8 mouse cellular contexts compared by ENCODE assay signal in the genomic region with DNA sequence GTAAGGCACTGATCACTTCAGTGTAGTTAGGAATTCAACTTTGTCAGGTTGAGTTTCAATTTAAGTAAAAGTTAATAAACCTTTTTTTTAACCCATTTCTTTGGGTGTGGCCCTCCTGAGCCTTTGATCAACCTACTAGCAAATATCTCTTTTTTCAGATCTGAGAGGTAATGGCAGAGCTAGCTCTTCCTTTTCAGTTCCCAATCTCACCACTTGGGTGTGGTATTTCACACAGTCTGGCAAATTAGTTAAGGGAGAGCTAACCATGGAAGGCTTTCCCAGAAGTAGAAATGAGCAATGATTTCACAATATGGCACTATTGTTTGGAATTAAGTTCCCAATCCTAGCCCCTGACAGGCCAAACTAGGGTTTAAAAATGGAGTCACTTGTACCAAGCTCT. TPM values are rescaled to one million over a fixed set of nuclear protein-coding genes. Genes with fewer than 3 reads are reported as not detected.
A peak's percentile ranks its signal among the peaks of the same experiment; 100 is the strongest.
DNase-seq lines count a peak whose midpoint lies in the region; ATAC-seq lines count a peak whose summit lies in the region.

No protein-coding gene starts in this region.

- no peaks in the 10 kb centered on the region for H3K9me3 ChIP-seq in neural tube, embryonic 11.5 days (ENCODE audit: control insufficient read depth, low read length)

- H3K4me3 ChIP-seq in neural tube, embryonic 11.5 days (ENCODE audit: low read depth, low read length): no peak overlapping the region

- H3K36me3 ChIP-seq in neural tube, embryonic 11.5 days (ENCODE audit: control insufficient read depth, insufficient read depth, low read length): no peaks in the 10 kb centered on the region

- DNase-seq in heart, adult 8-10 months (ENCODE audit: low spot score): peak; percentile 11
- no peak for DNase-seq in heart, adult 11 months
- no peak for DNase-seq in neural tube, embryonic 11.5 days (ENCODE audit: low spot score)
- no peak for DNase-seq in neural tube, embryonic 10.5 days (ENCODE audit: extremely low spot score, low spot score)
- peak; percentile 65 for DNase-seq in embryo, embryonic 10.5 days (ENCODE audit: low spot score)
- peak; percentile 71 for DNase-seq in thymus, postnatal 14 days
- DNase-seq in gastrocnemius, postnatal 36 days: no peak
- DNase-seq in urinary bladder, postnatal 10 days (ENCODE audit: low spot score): no peak

- H3K4me1 ChIP-seq in neural tube, embryonic 11.5 days (ENCODE audit: control insufficient read depth, insufficient read depth, low read length): no peaks in the 10 kb centered on the region

- H3K9ac ChIP-seq in neural tube, embryonic 11.5 days (ENCODE audit: low read length): no peak overlapping the region

- peak; percentile 50; the same call in 1 of the 2 replicates for ATAC-seq in neural tube, embryonic 11.5 days (ENCODE audit: insufficient read depth, low FRiP score, low TSS enrichment)

- H3K4me2 ChIP-seq in neural tube, embryonic 11.5 days (ENCODE audit: low read depth): no peak overlapping the region

- no peaks in the 10 kb centered on the region for H3K27me3 ChIP-seq in neural tube, embryonic 11.5 days (ENCODE audit: control insufficient read depth, insufficient read depth, low read length)

- no peak overlapping the region for H3K27ac ChIP-seq in neural tube, embryonic 11.5 days (ENCODE audit: low read depth, low read length)

- intact Hi-C loops in gastrocnemius, postnatal 36 days (cut with DNase I): no loop called here

RNA-seq across cellular contexts. Expression of a gene that starts 13.3 kb away (rescaled TPM):
- total RNA-seq in heart, adult 8-10 months (2022): 1 to 10 TPM; 1.3 to 3.4 (median 2.5) TPM
- polyA plus RNA-seq in neural tube, embryonic 11.5 days (2014; fragmentation: Nextera tagmentation; extraction: Ambion mirVana): 0.59 and 1.2 TPM in 2 replicates
- 1 to 10 TPM in 1 of 2 experiments, under 1 TPM in 1; 0.97 to 1.1 TPM for total RNA-seq in gastrocnemius, postnatal 36 days (2021)

RNA-seq across cellular contexts. Expression of a gene that starts 59.2 kb away (rescaled TPM):
- total RNA-seq in heart, adult 8-10 months (2022): 1 to 10 TPM in 1 of 4 experiments, under 1 TPM in 3; 0.41 to 1.4 (median 0.61) TPM
- 0.08 and 0.40 TPM in 2 replicates for polyA plus RNA-seq in neural tube, embryonic 11.5 days (2014; fragmentation: Nextera tagmentation; extraction: Ambion mirVana)
- under 1 TPM in 1 of 2 experiments, not detected in 1; 0.18 TPM for total RNA-seq in gastrocnemius, postnatal 36 days (2021)

Comparison
In these comparisons a context has a peak if more than half of its experiments do, and no peak if none do; other contexts are left out.
1. DNase-seq: peak in heart, adult 8-10 months (single experiment), embryo, embryonic 10.5 days (single experiment) and thymus, postnatal 14 days (single experiment); none in heart, adult 11 months (single experiment), neural tube, embryonic 11.5 days (single experiment), neural tube, embryonic 10.5 days (single experiment), gastrocnemius, postnatal 36 days (0 of 2) and urinary bladder, postnatal 10 days (single experiment).